In the genomic region with DNA sequence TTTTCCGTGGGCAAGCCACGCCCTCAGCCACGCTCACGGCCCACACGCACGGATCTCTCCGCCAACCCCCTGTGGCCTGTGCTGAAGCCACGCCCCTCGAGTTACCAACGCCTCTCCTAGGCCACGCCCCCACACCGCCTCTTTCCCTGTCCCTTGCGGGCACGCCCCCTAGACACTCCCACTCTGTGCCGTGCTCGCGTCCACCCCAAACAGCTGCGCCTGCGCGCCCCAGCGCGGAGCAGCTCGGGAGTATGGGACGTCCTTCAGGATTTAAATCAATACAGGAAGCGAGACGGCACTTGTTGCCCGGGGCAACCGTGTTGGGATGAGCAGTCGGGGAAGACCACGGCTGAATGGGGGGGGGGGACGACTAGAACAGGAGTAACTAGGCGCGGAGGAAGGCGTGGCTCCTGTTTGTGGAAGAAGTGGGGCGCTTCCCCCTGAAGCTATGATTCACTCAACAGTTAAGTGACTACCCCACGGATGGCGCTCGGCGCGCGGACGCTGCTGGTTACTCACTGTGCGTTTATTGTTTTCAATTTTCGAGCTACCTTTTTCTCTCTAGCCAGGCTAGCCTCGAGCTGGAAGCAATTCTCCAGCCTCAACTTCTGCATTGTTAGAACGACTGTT, we compare ENCODE assay signal across 8 mouse cellular contexts. TPM values are rescaled to one million over a fixed set of nuclear protein-coding genes. Genes with fewer than 3 reads are reported as not detected.
A peak's percentile ranks its signal among the peaks of the same experiment; 100 is the strongest.
DNase-seq lines count a peak whose midpoint lies in the region; ATAC-seq and TF ChIP-seq lines count a peak whose summit lies in the region.

No protein-coding gene starts in this region.

- H3K9me3 ChIP-seq in hindbrain, embryonic 14.5 days (ENCODE audit: control insufficient read depth, low read length): no peaks in the 10 kb centered on the region

- DNase-seq in Patski (ENCODE audit: low read depth, low spot score): peak; percentile 97
- DNase-seq in cerebellum, postnatal 25 days: peak; percentile 100
- DNase-seq in frontal cortex, postnatal 25 days (ENCODE audit: low spot score in 2 of 2): peak; percentile 99 to 100
- peak; percentile 99 for DNase-seq in hindbrain, embryonic 14.5 days (ENCODE audit: low spot score)
- peak; percentile 100 for DNase-seq in layer of hippocampus, postnatal 36 days
- DNase-seq in lung, postnatal 36 days: peak; percentile 100
- peak; percentile 100 for DNase-seq in retina, postnatal 1 day
- peak; percentile 100 for DNase-seq in urinary bladder, adult 18-20 months (ENCODE audit: low spot score in 2 of 2)

- H3K4me3 ChIP-seq in hindbrain, embryonic 14.5 days (replicated peaks; ENCODE audit: low read length): peak overlapping the region; percentile 81

- peak overlapping the region; percentile 74 for H3K27ac ChIP-seq in hindbrain, embryonic 14.5 days

- peak overlapping the region; percentile 87 for H3K4me2 ChIP-seq in hindbrain, embryonic 14.5 days (replicated peaks)

- CTCF ChIA-PET in Patski (lab: Charles Lee): interaction anchor here (0.8 to 1.9 kb wide), 5 partner anchors 11 to 89 kb away, joined by 3 to 7 read pairs (median 3); a partner anchor contains a TSS

- ATAC-seq in Patski: peak; percentile 83
- peak; percentile 96 for ATAC-seq in hindbrain, embryonic 14.5 days (ENCODE audit: low FRiP score)

- peak overlapping the region; percentile 90 for H3K9ac ChIP-seq in hindbrain, embryonic 14.5 days

- in situ Hi-C loops in Patski (cut with MboI; ENCODE audit: low pct_unique_long_range_greater_than_20kb): no loop called here

- no peaks in the 10 kb centered on the region for H3K27me3 ChIP-seq in Patski
- H3K27me3 ChIP-seq in hindbrain, embryonic 14.5 days (ENCODE audit: control insufficient read depth, insufficient read depth, low read length): no peaks in the 10 kb centered on the region

- peaks cover 20% of the 10 kb centered on the region for H3K36me3 ChIP-seq in hindbrain, embryonic 14.5 days (replicated peaks; ENCODE audit: control insufficient read depth, insufficient read depth)

- peaks cover 24% of the 10 kb centered on the region for H3K4me1 ChIP-seq in hindbrain, embryonic 14.5 days (replicated peaks; ENCODE audit: control insufficient read depth, insufficient read depth, low read length)

- WGBS in hindbrain, embryonic 14.5 days: under 1% methylated on average over 46 of the region's 46 CpGs

- TF ChIP-seq CTCF in Patski (IDR thresholded peaks at IDR 0.05): no peak

- POLR2A ChIA-PET in Patski (lab: Charles Lee): interaction anchor here (0.7 to 1.0 kb wide), 2 partner anchors 74 to 197 kb away, joined by 4 read pairs; no protein-coding TSS in a partner anchor

RNA-seq across cellular contexts. Expression of a gene that starts 0.4 kb away (rescaled TPM):
- 62.1 TPM for polyA plus RNA-seq in Patski (2021)
- 119 and 125 TPM in 2 replicates for polyA plus RNA-seq in hindbrain, embryonic 14.5 days (2014; fragmentation: Nextera tagmentation; extraction: Ambion mirVana)
- total RNA-seq in layer of hippocampus, postnatal 36 days (2021): 10 to 100 TPM; 61.5 to 68.9 TPM

RNA-seq across cellular contexts. Expression of a gene that starts 5.6 kb away (rescaled TPM):
- 83.4 TPM for polyA plus RNA-seq in Patski (2021)
- 68.9 TPM in 2 replicates for polyA plus RNA-seq in hindbrain, embryonic 14.5 days (2014; fragmentation: Nextera tagmentation; extraction: Ambion mirVana)
- total RNA-seq in layer of hippocampus, postnatal 36 days (2021): 10 to 100 TPM; 72.5 to 76.9 TPM

RNA-seq across cellular contexts. Expression of a gene that starts 5.6 kb away (rescaled TPM):
- polyA plus RNA-seq in Patski (2021): 2.4 TPM
- polyA plus RNA-seq in hindbrain, embryonic 14.5 days (2014; fragmentation: Nextera tagmentation; extraction: Ambion mirVana): 5.5 and 5.7 TPM in 2 replicates
- 1 to 10 TPM; 4.0 to 6.6 TPM for total RNA-seq in layer of hippocampus, postnatal 36 days (2021)

RNA-seq across cellular contexts. Expression of a gene that starts 10.1 kb away (rescaled TPM):
- 0.76 TPM for polyA plus RNA-seq in Patski (2021)
- 1.9 and 2.2 TPM in 2 replicates for polyA plus RNA-seq in hindbrain, embryonic 14.5 days (2014; fragmentation: Nextera tagmentation; extraction: Ambion mirVana)
- 1 to 10 TPM; 4.5 to 7.1 TPM for total RNA-seq in layer of hippocampus, postnatal 36 days (2021)

RNA-seq across cellular contexts. Expression of a gene that starts 13.1 kb away (rescaled TPM):
- polyA plus RNA-seq in Patski (2021): 2.7 TPM
- polyA plus RNA-seq in hindbrain, embryonic 14.5 days (2014; fragmentation: Nextera tagmentation; extraction: Ambion mirVana): 0.30 and 0.59 TPM in 2 replicates
- total RNA-seq in layer of hippocampus, postnatal 36 days (2021): 1 to 10 TPM; 1.6 to 1.9 TPM

Comparison
In these comparisons a context has a peak if more than half of its experiments do, and no peak if none do; other contexts are left out.
1. Peak in every context shown above with its lines: DNase-seq, ATAC-seq, H3K4me3 ChIP-seq and H3K27ac ChIP-seq.